Mouse (Mus musculus): Measurements from ENCODE around the gene Armc12. TPM values are rescaled to one million over a fixed set of nuclear protein-coding genes. Genes with fewer than 3 reads are reported as not detected.

The Armc12 gene
- polyA plus RNA-seq, 1 experiment from 2014 or later: not detected

- DNase-seq (ENCODE audit: low spot score): no peak
- H3K4me1 ChIP-seq (replicated peaks; ENCODE audit: control insufficient read depth, insufficient read depth, low read length): peaks cover 3% of the 10 kb centered on the region; the same call in 1 of the 2 replicates
- H3K36me3 ChIP-seq (ENCODE audit: control insufficient read depth, insufficient read depth, low read length): no peaks in the 10 kb centered on the region
- no peak overlapping the region for H3K4me3 ChIP-seq (ENCODE audit: low read depth, low read length)
- 57% methylated on average over 6 of the region's 6 CpGs for WGBS
- no peak overlapping the region for H3K4me2 ChIP-seq (ENCODE audit: low read depth, low read length, severe bottlenecking)
- no peaks in the 10 kb centered on the region for H3K9me3 ChIP-seq (ENCODE audit: control insufficient read depth, low read length)
- H3K27me3 ChIP-seq (ENCODE audit: control insufficient read depth, insufficient read depth, low read length): no peaks in the 10 kb centered on the region
- H3K27ac ChIP-seq (ENCODE audit: low read depth, low read length): no peak overlapping the region
- no peak overlapping the region for H3K9ac ChIP-seq (ENCODE audit: low read length)
- ATAC-seq (replicated peaks; ENCODE audit: low FRiP score): no peak
Observed at GRCm38 (mm10) chr17:28556635-28557396, 26.2 kb downstream of the Armc12 start.

GRCm38 (mm10) chr17:28557772-28558171 lies 27.2 kb downstream of the Armc12 start:
- peaks cover 3% of the 10 kb centered on the region; the same call in 1 of the 2 replicates for H3K4me1 ChIP-seq (replicated peaks; ENCODE audit: control insufficient read depth, insufficient read depth, low read length)

GRCm38 (mm10) chr17:28560598-28560997 lies 30.0 kb downstream of the Armc12 start, which contains the start of gene Clps:
Gene Clps, minus strand, starts transcription at chr17:28560766.
- Histone ChIP-seq H3K4me1 (replicated peaks; ENCODE audit: control insufficient read depth, insufficient read depth, low read length) (no peaks in the 10 kb centered on the region), H3K9ac (ENCODE audit: low read length) (no peak within 1 kb of the TSS), H3K36me3 (ENCODE audit: control insufficient read depth, insufficient read depth, low read length) (no peaks in the 10 kb centered on the region), H3K9me3 (ENCODE audit: control insufficient read depth, low read length) (no peaks in the 10 kb centered on the region), H3K4me3 (ENCODE audit: low read depth, low read length) (no peak within 1 kb of the TSS), H3K4me2 (ENCODE audit: low read depth, low read length, severe bottlenecking) (no peak within 1 kb of the TSS), H3K27me3 (ENCODE audit: control insufficient read depth, insufficient read depth, low read length) (no peaks in the 10 kb centered on the region), H3K27ac (ENCODE audit: low read depth, low read length) (no peak within 1 kb of the TSS)
- WGBS: 97% methylated on average over 4 of the region's 4 CpGs
- ATAC-seq (replicated peaks; ENCODE audit: low FRiP score) (no peak), DNase-seq (ENCODE audit: low spot score) (no peak)

More at GRCm38 (mm10) chr17:28557772-28558171, 27.2 kb downstream of the Armc12 start:
- H3K9me3 ChIP-seq (ENCODE audit: control insufficient read depth, low read length): no peaks in the 10 kb centered on the region
- no peak overlapping the region for H3K4me2 ChIP-seq (ENCODE audit: low read depth, low read length, severe bottlenecking)
- H3K27me3 ChIP-seq (ENCODE audit: control insufficient read depth, insufficient read depth, low read length): no peaks in the 10 kb centered on the region
- H3K36me3 ChIP-seq (ENCODE audit: control insufficient read depth, insufficient read depth, low read length): no peaks in the 10 kb centered on the region
- no peak for ATAC-seq (replicated peaks; ENCODE audit: low FRiP score)
- no peak overlapping the region for H3K27ac ChIP-seq (ENCODE audit: low read depth, low read length)
- DNase-seq (ENCODE audit: low spot score): no peak
- 77% methylated on average over 6 of the region's 6 CpGs for WGBS
- no peak overlapping the region for H3K4me3 ChIP-seq (ENCODE audit: low read depth, low read length)
- H3K9ac ChIP-seq (ENCODE audit: low read length): no peak overlapping the region

- Histone ChIP-seq H3K4me1 (replicated peaks; ENCODE audit: control insufficient read depth, insufficient read depth, low read length) (no peaks in the 10 kb centered on the region), H3K4me2 (ENCODE audit: low read depth, low read length, severe bottlenecking) (no peak overlapping the region), H3K4me3 (ENCODE audit: low read depth, low read length) (no peak overlapping the region), H3K27me3 (ENCODE audit: control insufficient read depth, insufficient read depth, low read length) (no peaks in the 10 kb centered on the region), H3K9ac (ENCODE audit: low read length) (no peak overlapping the region), H3K9me3 (ENCODE audit: control insufficient read depth, low read length) (no peaks in the 10 kb centered on the region), H3K27ac (ENCODE audit: low read depth, low read length) (no peak overlapping the region), H3K36me3 (ENCODE audit: control insufficient read depth, insufficient read depth, low read length) (no peaks in the 10 kb centered on the region)
- DNase-seq (ENCODE audit: low spot score) (no peak), ATAC-seq (replicated peaks; ENCODE audit: low FRiP score) (no peak)
- 69% methylated on average over 7 of the region's 7 CpGs for WGBS
Observed at GRCm38 (mm10) chr17:28561613-28562012, 31.0 kb downstream of the Armc12 start.

- no peak overlapping the region for H3K9ac ChIP-seq (ENCODE audit: low read length)
- DNase-seq (ENCODE audit: low spot score) (no peak), ATAC-seq (replicated peaks; ENCODE audit: low FRiP score) (no peak)
- no peak overlapping the region for H3K27ac ChIP-seq (ENCODE audit: low read depth, low read length)
- no peaks in the 10 kb centered on the region for H3K27me3 ChIP-seq (ENCODE audit: control insufficient read depth, insufficient read depth, low read length)
- H3K4me2 ChIP-seq (ENCODE audit: low read depth, low read length, severe bottlenecking): no peak overlapping the region
- no peaks in the 10 kb centered on the region for H3K9me3 ChIP-seq (ENCODE audit: control insufficient read depth, low read length)
- H3K4me3 ChIP-seq (ENCODE audit: low read depth, low read length): no peak overlapping the region
- H3K36me3 ChIP-seq (ENCODE audit: control insufficient read depth, insufficient read depth, low read length): no peaks in the 10 kb centered on the region
- no peaks in the 10 kb centered on the region for H3K4me1 ChIP-seq (replicated peaks; ENCODE audit: control insufficient read depth, insufficient read depth, low read length)
Observed at GRCm38 (mm10) chr17:28565181-28565580, 34.6 kb downstream of the Armc12 start.

GRCm38 (mm10) chr17:28567541-28567940 lies 36.9 kb downstream of the Armc12 start:
- H3K4me1 ChIP-seq (replicated peaks; ENCODE audit: control insufficient read depth, insufficient read depth, low read length): no peaks in the 10 kb centered on the region
- H3K36me3 ChIP-seq (ENCODE audit: control insufficient read depth, insufficient read depth, low read length): no peaks in the 10 kb centered on the region
- ATAC-seq (replicated peaks; ENCODE audit: low FRiP score) (no peak), DNase-seq (ENCODE audit: low spot score) (no peak)
- H3K27me3 ChIP-seq (ENCODE audit: control insufficient read depth, insufficient read depth, low read length): no peaks in the 10 kb centered on the region
- no peak overlapping the region for H3K9ac ChIP-seq (ENCODE audit: low read length)
- H3K9me3 ChIP-seq (ENCODE audit: control insufficient read depth, low read length): no peaks in the 10 kb centered on the region
- H3K4me3 ChIP-seq (ENCODE audit: low read depth, low read length): no peak overlapping the region
- no peak overlapping the region for H3K27ac ChIP-seq (ENCODE audit: low read depth, low read length)
- 20% methylated on average over 3 of the region's 3 CpGs for WGBS
- no peak overlapping the region for H3K4me2 ChIP-seq (ENCODE audit: low read depth, low read length, severe bottlenecking)

- H3K4me3 ChIP-seq (ENCODE audit: low read depth, low read length): no peak overlapping the region
- no peak overlapping the region for H3K4me2 ChIP-seq (ENCODE audit: low read depth, low read length, severe bottlenecking)
- DNase-seq (ENCODE audit: low spot score) (no peak), ATAC-seq (replicated peaks; ENCODE audit: low FRiP score) (no peak)
- H3K9ac ChIP-seq (ENCODE audit: low read length): no peak overlapping the region
- H3K36me3 ChIP-seq (ENCODE audit: control insufficient read depth, insufficient read depth, low read length): no peaks in the 10 kb centered on the region
- no peak overlapping the region for H3K27ac ChIP-seq (ENCODE audit: low read depth, low read length)
- H3K27me3 ChIP-seq (ENCODE audit: control insufficient read depth, insufficient read depth, low read length): no peaks in the 10 kb centered on the region
- H3K4me1 ChIP-seq (replicated peaks; ENCODE audit: control insufficient read depth, insufficient read depth, low read length): no peaks in the 10 kb centered on the region
- no peaks in the 10 kb centered on the region for H3K9me3 ChIP-seq (ENCODE audit: control insufficient read depth, low read length)
- WGBS: 84% methylated on average over 3 of the region's 3 CpGs
Observed at GRCm38 (mm10) chr17:28571868-28572267, 41.3 kb downstream of the Armc12 start.

- ATAC-seq (replicated peaks; ENCODE audit: low FRiP score) (no peak), DNase-seq (ENCODE audit: low spot score) (no peak)
- Histone ChIP-seq H3K27me3 (ENCODE audit: control insufficient read depth, insufficient read depth, low read length) (no peaks in the 10 kb centered on the region), H3K36me3 (ENCODE audit: control insufficient read depth, insufficient read depth, low read length) (no peaks in the 10 kb centered on the region), H3K4me2 (ENCODE audit: low read depth, low read length, severe bottlenecking) (no peak overlapping the region), H3K9ac (ENCODE audit: low read length) (no peak overlapping the region), H3K27ac (ENCODE audit: low read depth, low read length) (no peak overlapping the region), H3K4me3 (ENCODE audit: low read depth, low read length) (no peak overlapping the region), H3K4me1 (replicated peaks; ENCODE audit: control insufficient read depth, insufficient read depth, low read length) (no peaks in the 10 kb centered on the region), H3K9me3 (ENCODE audit: control insufficient read depth, low read length) (no peaks in the 10 kb centered on the region)
- 89% methylated on average over 7 of the region's 7 CpGs for WGBS
Observed at GRCm38 (mm10) chr17:28572521-28572920, 41.9 kb downstream of the Armc12 start.

GRCm38 (mm10) chr17:28572941-28573340 lies 42.3 kb downstream of the Armc12 start:
- H3K9ac ChIP-seq (ENCODE audit: low read length): no peak overlapping the region
- no peaks in the 10 kb centered on the region for H3K27me3 ChIP-seq (ENCODE audit: control insufficient read depth, insufficient read depth, low read length)
- ATAC-seq (replicated peaks; ENCODE audit: low FRiP score): no peak
- DNase-seq (ENCODE audit: low spot score): no peak
- H3K4me3 ChIP-seq (ENCODE audit: low read depth, low read length): no peak overlapping the region
- WGBS: 88% methylated on average over 6 of the region's 6 CpGs
- no peaks in the 10 kb centered on the region for H3K9me3 ChIP-seq (ENCODE audit: control insufficient read depth, low read length)
- H3K4me1 ChIP-seq (replicated peaks; ENCODE audit: control insufficient read depth, insufficient read depth, low read length): no peaks in the 10 kb centered on the region
- H3K36me3 ChIP-seq (ENCODE audit: control insufficient read depth, insufficient read depth, low read length): no peaks in the 10 kb centered on the region
- no peak overlapping the region for H3K4me2 ChIP-seq (ENCODE audit: low read depth, low read length, severe bottlenecking)
- no peak overlapping the region for H3K27ac ChIP-seq (ENCODE audit: low read depth, low read length)
